Mouse (Mus musculus) cortical plate, adult 2 months (tissue): ENCODE measurements at regions not wholly inside any gene's neighbourhood (a gene's known extent, or its start where the extent isn't known, plus 50 kb on each side); places are given as distances from the start of the nearest gene placed in this dataset.

Experiments used
- CTCF ChIP-seq: fragments of 200-500 bp; IDR thresholded peaks from 2 replicates; pipeline ENCODE4 v1.5.1; 2011; ENCODE audit warnings: mild to moderate bottlenecking, control low read depth, low read length; ENCODE audit not compliant: insufficient read depth; ENCODE audit errors: extremely low read depth
- POLR2A ChIP-seq: fragments of 200-500 bp; IDR thresholded peaks from 2 replicates; pipeline ENCODE4 v1.6.1; 2011; ENCODE audit warnings: mild to moderate bottlenecking, low read length, control low read depth; ENCODE audit not compliant: insufficient read depth; ENCODE audit errors: extremely low read depth

DNA sequence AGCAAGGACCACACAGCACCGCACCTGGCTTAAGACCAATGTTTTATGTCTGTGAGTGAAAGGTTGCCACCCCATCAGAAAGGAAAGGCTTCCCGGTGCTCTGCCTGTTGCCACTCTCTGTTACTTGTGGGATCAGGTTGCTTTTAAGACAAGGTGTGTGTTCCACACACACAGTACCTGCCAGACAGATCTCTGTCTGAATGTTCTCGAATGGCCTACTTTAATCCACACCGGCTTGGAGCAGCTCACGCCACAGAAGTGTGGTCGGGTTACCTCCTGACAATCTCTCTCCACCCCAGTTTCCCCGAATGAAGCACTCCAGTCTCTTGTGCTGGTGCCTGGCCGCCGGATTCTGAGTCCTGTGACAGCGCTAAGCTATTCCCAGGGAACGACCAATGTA lies 214.0 kb downstream of the Sptssa start:
- TF ChIP-seq CTCF (no peak), POLR2A (no peak)
